Mouse (Mus musculus) lung, embryonic 14.5 days (tissue): ENCODE measurements at regions not wholly inside any gene's neighbourhood (a gene's known extent, or its start where the extent isn't known, plus 50 kb on each side); places are given as distances from the start of the nearest gene placed in this dataset.

Experiments used
- ATAC-seq: fragments of 200-750 bp; cut with Nextera tagmentation; 2 replicates; pipeline ENCODE4 v1.8.0; 2017; ENCODE audit warnings: mild to moderate bottlenecking, moderate TSS enrichment, moderate library complexity; ENCODE audit not compliant: insufficient read depth
- DNase-seq: peaks from one replicate; pipeline ENCODE4 v3.0.0-alpha.2; 2015
- H3K27ac ChIP-seq: fragments of 300-500 bp; sonication (generic); 2 replicates; pipeline ENCODE4 v1.5.1; 2014; ENCODE audit warnings: low read depth, mild to moderate bottlenecking, moderate library complexity
- H3K27me3 ChIP-seq: fragments of 300-500 bp; sonication (generic); 2 replicates; pipeline ENCODE4 v1.6.1; 2014; ENCODE audit warnings: low read length, control low read depth; ENCODE audit not compliant: insufficient read depth
- H3K36me3 ChIP-seq: fragments of 300-500 bp; sonication (generic); 2 replicates; pipeline ENCODE4 v1.6.1; 2014; ENCODE audit warnings: control low read depth; ENCODE audit not compliant: insufficient read depth
- H3K4me1 ChIP-seq: fragments of 300-500 bp; sonication (generic); 2 replicates; pipeline ENCODE4 v1.6.1; 2014; ENCODE audit warnings: antibody characterized with exemption, control low read depth; ENCODE audit not compliant: insufficient read depth
- H3K4me2 ChIP-seq: fragments of 300-500 bp; sonication (generic); 2 replicates; pipeline ENCODE4 v1.6.1; 2014; ENCODE audit warnings: mild to moderate bottlenecking
- H3K4me3 ChIP-seq: fragments of 300-500 bp; sonication (generic); 2 replicates; pipeline ENCODE4 v1.5.1; 2014; ENCODE audit warnings: low read depth, low read length
- H3K9ac ChIP-seq: fragments of 300-500 bp; sonication (generic); 2 replicates; pipeline ENCODE4 v1.6.1; 2014
- H3K9me3 ChIP-seq: fragments of 300-500 bp; sonication (generic); 2 replicates; pipeline ENCODE4 v1.6.1; 2016; ENCODE audit warnings: low read depth, low read length, control low read depth
- CTCF ChIP-seq: IDR thresholded peaks from 2 replicates; pipeline ENCODE4 v1.5.1; 2016; ENCODE audit warnings: antibody characterized with exemption, low read depth
- WGBS: fragments of 180-500 bp; shearing (Covaris S2); extraction: QIAGEN DNeasy Blood & Tissue Kit; methylation state at CpG from one replicate; pipeline ENCODE4 v1.1.7; 2014; 5-methylcytosine and 5-hydroxymethylcytosine counted together

DNA sequence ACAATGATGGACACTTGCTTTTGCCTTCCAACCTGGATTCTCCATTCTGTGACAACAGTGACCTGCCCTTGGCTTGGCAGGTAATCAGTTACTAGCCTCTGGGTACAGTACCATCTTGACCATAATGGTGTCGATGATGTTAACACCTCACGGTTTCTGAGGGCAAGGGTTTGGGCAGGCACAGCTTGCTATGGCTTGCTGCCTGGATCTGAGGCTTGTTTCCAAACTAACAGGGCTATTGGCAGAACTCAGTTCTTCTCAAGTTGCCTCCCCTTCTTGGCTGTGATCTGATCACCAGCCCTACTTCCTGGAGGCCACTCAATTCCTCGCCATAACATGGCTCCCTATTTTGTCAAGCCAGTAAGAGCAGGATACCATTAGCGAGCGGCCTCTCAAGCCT lies 79.4 kb downstream of the Zfp281 start:
- Histone ChIP-seq H3K27ac (no peak overlapping the region), H3K27me3 (no peaks in the 10 kb centered on the region), H3K36me3 (no peaks in the 10 kb centered on the region), H3K4me1 (no peaks in the 10 kb centered on the region), H3K4me2 (no peak overlapping the region), H3K4me3 (no peak overlapping the region), H3K9me3 (no peaks in the 10 kb centered on the region), H3K9ac (no peak overlapping the region)
- WGBS: 78% methylated on average over 5 of the region's 5 CpGs
- no peak for DNase-seq
- TF ChIP-seq CTCF: no peak
- ATAC-seq: no peak

DNA sequence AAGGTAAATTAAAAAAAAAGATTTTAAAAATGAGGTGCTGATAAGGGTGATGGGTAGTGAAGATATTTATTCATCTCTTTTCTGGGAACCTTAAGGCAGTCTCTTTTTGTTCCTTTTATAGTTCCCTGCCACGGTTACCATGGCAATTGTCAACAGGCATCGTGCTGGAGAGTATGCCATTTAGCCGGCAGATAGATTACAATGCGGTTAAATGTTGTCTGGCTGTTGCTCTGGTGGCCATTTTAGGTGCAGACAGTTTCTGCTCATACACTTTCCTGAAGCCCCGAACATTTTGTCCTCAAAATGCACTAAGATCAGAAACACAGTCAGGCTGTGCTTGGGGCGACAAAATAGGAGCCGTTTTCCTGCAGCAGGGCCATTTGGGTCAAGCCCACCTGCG lies 81.8 kb downstream of the Zfp281 start:
- no peaks in the 10 kb centered on the region for H3K9me3 ChIP-seq
- WGBS: 68% methylated on average over 8 of the region's 8 CpGs
- no peak overlapping the region for H3K27ac ChIP-seq
- no peaks in the 10 kb centered on the region for H3K36me3 ChIP-seq
- no peak for ATAC-seq
- no peaks in the 10 kb centered on the region for H3K4me1 ChIP-seq
- H3K4me2 ChIP-seq: no peak overlapping the region
- no peak overlapping the region for H3K9ac ChIP-seq
- DNase-seq: no peak
- no peaks in the 10 kb centered on the region for H3K27me3 ChIP-seq
- H3K4me3 ChIP-seq: no peak overlapping the region
- TF ChIP-seq CTCF: no peak

DNA sequence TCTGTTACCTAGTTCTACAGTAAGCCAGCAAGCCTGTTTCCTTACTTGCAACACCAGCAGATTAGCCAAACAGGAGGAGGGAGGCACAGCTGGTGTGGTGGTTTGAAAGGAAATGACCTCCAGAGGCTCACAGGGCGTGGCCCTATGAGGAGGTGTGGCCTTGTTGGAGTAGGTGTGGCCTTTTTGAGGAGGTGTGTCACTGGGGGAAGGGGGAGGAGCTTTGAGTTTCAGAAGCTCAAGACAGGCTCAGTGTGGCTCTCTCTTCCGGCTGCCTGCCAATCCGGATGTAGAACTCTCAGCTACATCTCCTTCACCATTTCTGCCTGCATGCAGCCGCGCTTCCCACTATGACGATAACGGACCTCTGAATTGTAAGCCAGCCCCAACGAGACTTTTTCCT lies 82.7 kb downstream of the Zfp281 start:
- Histone ChIP-seq H3K4me3 (no peak overlapping the region), H3K9ac (no peak overlapping the region), H3K4me1 (no peaks in the 10 kb centered on the region), H3K27me3 (no peaks in the 10 kb centered on the region), H3K27ac (no peak overlapping the region), H3K9me3 (no peaks in the 10 kb centered on the region), H3K4me2 (no peak overlapping the region), H3K36me3 (no peaks in the 10 kb centered on the region)
- no peak for TF ChIP-seq CTCF
- WGBS: 73% methylated on average over 8 of the region's 8 CpGs
- no peak for ATAC-seq
- DNase-seq: no peak

DNA sequence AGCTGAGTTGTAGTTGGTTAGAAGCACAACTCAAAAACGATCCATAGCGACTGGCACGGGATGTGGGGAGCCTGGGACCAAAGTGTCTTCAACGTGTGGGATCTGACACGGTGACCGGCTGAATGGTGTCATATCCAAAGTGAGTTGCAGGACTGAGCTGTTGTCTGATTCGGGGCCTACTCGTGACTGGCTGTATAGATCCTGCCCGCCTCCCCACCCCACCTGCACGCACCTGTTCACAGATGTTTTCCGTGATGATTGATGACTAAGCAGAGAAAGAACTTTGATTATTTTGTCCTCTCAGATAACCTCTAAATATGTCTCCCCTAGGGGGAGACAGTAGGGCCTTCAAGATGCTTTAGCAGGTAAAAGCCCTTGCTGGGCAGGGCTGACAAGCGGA lies 83.2 kb downstream of the Zfp281 start:
- no peaks in the 10 kb centered on the region for H3K27me3 ChIP-seq
- H3K9ac ChIP-seq: no peak overlapping the region
- no peak for TF ChIP-seq CTCF
- H3K4me1 ChIP-seq: no peaks in the 10 kb centered on the region
- DNase-seq (no peak), ATAC-seq (no peak)
- H3K4me3 ChIP-seq: no peak overlapping the region
- no peak overlapping the region for H3K4me2 ChIP-seq
- no peaks in the 10 kb centered on the region for H3K9me3 ChIP-seq
- no peak overlapping the region for H3K27ac ChIP-seq
- H3K36me3 ChIP-seq: no peaks in the 10 kb centered on the region
- WGBS: 86% methylated on average over 12 of the region's 12 CpGs

DNA sequence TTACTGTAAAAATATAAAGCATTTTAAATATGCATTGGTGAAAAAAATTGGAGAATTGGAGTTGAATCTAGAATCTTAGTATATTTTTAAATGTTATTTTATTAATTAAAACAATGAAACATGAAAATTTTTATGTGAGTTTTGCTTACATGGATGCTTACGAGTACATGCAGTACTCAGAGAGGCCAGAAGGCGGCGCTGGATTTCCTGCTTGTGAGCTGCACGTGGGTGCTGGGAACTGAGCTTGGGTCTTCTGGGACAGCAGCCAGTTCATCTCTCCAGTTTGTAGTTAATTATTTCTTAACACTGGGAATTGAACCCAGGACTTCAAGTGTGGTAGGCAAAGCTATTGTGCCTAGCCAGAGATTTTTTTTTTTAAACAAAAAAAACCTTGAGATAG lies 85.5 kb downstream of the Zfp281 start:
- ATAC-seq: no peak

DNA sequence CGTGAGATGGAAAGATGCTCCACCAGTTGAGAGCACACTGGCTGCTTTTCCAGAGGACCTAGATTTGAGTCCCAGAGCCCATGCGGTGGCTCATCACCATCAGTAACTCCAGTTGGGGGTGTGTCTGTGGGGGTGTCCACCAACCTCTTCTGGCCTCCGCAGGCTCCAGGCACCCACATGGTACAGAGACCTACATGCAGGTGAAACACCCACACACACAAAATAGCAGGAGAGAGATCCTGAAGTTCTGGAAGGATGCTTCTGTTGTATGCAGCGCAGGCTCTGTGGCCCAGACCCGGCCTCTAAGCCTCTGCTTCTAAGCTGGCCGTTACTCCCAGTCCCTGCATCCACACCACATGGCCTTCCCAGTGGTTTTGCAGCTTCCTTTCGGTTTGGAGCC lies 86.5 kb downstream of the Zfp281 start:
- H3K9me3 ChIP-seq: no peaks in the 10 kb centered on the region
- H3K4me2 ChIP-seq: no peak overlapping the region
- no peak overlapping the region for H3K27ac ChIP-seq
- WGBS: 82% methylated on average over 7 of the region's 7 CpGs
- no peak for DNase-seq
- H3K36me3 ChIP-seq: no peaks in the 10 kb centered on the region
- H3K9ac ChIP-seq: no peak overlapping the region
- no peak overlapping the region for H3K4me3 ChIP-seq
- no peak for ATAC-seq
- H3K27me3 ChIP-seq: no peaks in the 10 kb centered on the region
- H3K4me1 ChIP-seq: no peaks in the 10 kb centered on the region
- no peak for TF ChIP-seq CTCF

More for the DNA sequence above, 85.5 kb downstream of the Zfp281 start:
- Histone ChIP-seq H3K9me3 (no peaks in the 10 kb centered on the region), H3K4me2 (no peak overlapping the region), H3K4me1 (no peaks in the 10 kb centered on the region), H3K4me3 (no peak overlapping the region), H3K9ac (no peak overlapping the region), H3K27me3 (no peaks in the 10 kb centered on the region), H3K36me3 (no peaks in the 10 kb centered on the region), H3K27ac (no peak overlapping the region)
- WGBS: 68% methylated on average over 4 of the region's 4 CpGs
- TF ChIP-seq CTCF: peak; percentile 30; the same call in 1 of the 2 replicates
- no peak for DNase-seq

DNA sequence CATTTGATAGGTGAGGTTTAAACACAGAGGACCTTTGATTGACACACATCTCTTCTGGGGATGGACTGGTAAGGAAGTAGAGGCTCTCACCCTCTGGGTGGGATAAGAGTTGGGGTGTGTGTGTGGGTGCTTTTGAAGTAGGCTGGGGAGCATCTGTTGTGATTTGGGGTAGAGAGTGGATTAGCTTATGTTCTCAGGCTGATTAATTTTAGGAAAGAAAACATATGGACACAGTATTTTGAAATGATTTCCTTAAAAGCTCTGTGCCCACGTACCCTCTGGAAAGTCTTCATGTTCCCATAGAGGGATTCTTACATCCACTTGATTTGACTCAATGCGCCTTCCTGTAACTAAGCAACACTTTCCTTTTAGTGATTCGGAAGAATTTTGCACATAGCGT lies 89.4 kb downstream of the Zfp281 start:
- Histone ChIP-seq H3K27me3 (no peaks in the 10 kb centered on the region), H3K9me3 (no peaks in the 10 kb centered on the region), H3K4me2 (no peak overlapping the region), H3K9ac (no peak overlapping the region), H3K36me3 (no peaks in the 10 kb centered on the region), H3K4me1 (peaks cover 4% of the 10 kb centered on the region; the same call in 1 of the 2 replicates), H3K27ac (no peak overlapping the region), H3K4me3 (no peak overlapping the region)
- 83% methylated on average over 4 of the region's 4 CpGs for WGBS
- ATAC-seq (no peak), DNase-seq (no peak)
- TF ChIP-seq CTCF: no peak

DNA sequence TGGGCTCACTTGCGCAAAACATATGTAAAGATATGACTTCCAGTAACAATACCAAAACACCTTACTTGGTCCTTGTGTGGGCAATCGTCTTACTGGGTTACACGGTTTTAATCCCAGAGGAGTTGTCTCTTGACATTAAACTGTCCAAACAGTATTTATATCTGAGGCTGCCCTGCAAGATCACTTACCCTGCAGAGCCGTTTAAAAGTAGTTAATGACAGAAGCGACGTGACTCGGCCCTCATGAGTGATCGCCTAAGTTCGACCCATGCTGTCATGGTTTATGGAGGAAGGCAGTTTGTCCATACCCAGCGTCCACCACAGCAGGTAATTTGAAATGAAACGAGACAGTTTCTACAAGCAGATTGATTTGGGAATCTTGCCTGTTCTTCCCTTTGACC lies 90.3 kb downstream of the Zfp281 start:
- no peaks in the 10 kb centered on the region for H3K27me3 ChIP-seq
- H3K4me2 ChIP-seq: no peak overlapping the region
- no peak for DNase-seq
- no peaks in the 10 kb centered on the region for H3K9me3 ChIP-seq
- TF ChIP-seq CTCF: no peak
- H3K27ac ChIP-seq: no peak overlapping the region
- H3K9ac ChIP-seq: no peak overlapping the region
- H3K36me3 ChIP-seq: no peaks in the 10 kb centered on the region
- H3K4me1 ChIP-seq: peaks cover 4% of the 10 kb centered on the region; the same call in 1 of the 2 replicates
- H3K4me3 ChIP-seq: no peak overlapping the region
- WGBS: 53% methylated on average over 11 of the region's 11 CpGs
- no peak for ATAC-seq
